8 mouse cellular contexts compared by ENCODE assay signal in genomic region chr7:84150361-84151000, GRCm38 (mm10). TPM values are rescaled to one million over a fixed set of nuclear protein-coding genes. Genes with fewer than 3 reads are reported as not detected.
DNase-seq lines count a peak whose midpoint lies in the region; ATAC-seq and TF ChIP-seq lines count a peak whose summit lies in the region.

No protein-coding gene starts in this region.

- peaks cover 11% of the 10 kb centered on the region for H3K4me1 ChIP-seq in testis, adult 2 months (ENCODE audit: control insufficient read depth, insufficient read depth, low read length)
- peaks cover 59% of the 10 kb centered on the region for H3K4me1 ChIP-seq in forebrain, embryonic 15.5 days
- H3K4me1 ChIP-seq in liver, embryonic 11.5 days (replicated peaks; ENCODE audit: control insufficient read depth, insufficient read depth, low read length), result peaks cover 35% of the 10 kb centered on the region
- H3K4me1 ChIP-seq in stomach, embryonic 16.5 days (ENCODE audit: control insufficient read depth, insufficient read depth, low read length), result peaks cover 40% of the 10 kb centered on the region

- TF ChIP-seq POLR2A in testis, adult 2 months (IDR thresholded peaks at IDR 0.05; ENCODE audit: control insufficient read depth, low read depth, low read length), result no peak

- 8% methylated on average over 13 of the region's 13 CpGs for WGBS in forebrain, embryonic 15.5 days
- WGBS in liver, embryonic 11.5 days, result 12% methylated on average over 13 of the region's 13 CpGs
- 8% methylated on average over 13 of the region's 13 CpGs for WGBS in stomach, embryonic 16.5 days

- TF ChIP-seq CTCF in testis, adult 2 months (IDR thresholded peaks at IDR 0.05; ENCODE audit: control insufficient read depth, insufficient read depth, insufficient replicate concordance, low read depth, low read length), result no peak

- peak overlapping the region; percentile 80 for H3K4me2 ChIP-seq in forebrain, embryonic 15.5 days (replicated peaks)
- peak overlapping the region; percentile 93 for H3K4me2 ChIP-seq in liver, embryonic 11.5 days
- H3K4me2 ChIP-seq in stomach, embryonic 16.5 days (ENCODE audit: low read depth, low read length), result peak overlapping the region; percentile 66

- H3K9ac ChIP-seq in forebrain, embryonic 15.5 days (replicated peaks), result peak overlapping the region; percentile 93
- peak overlapping the region; percentile 91 for H3K9ac ChIP-seq in liver, embryonic 11.5 days (ENCODE audit: low read depth, low read length)
- H3K9ac ChIP-seq in stomach, embryonic 16.5 days (ENCODE audit: low read length), result peak overlapping the region; percentile 95

- DNase-seq in testis, postnatal 14 days (ENCODE audit: low spot score), result no peak
- DNase-seq in liver, embryonic 11.5 days (ENCODE audit: low spot score), result no peak
- no peak for DNase-seq in frontal cortex, postnatal 14 days (ENCODE audit: low spot score in 2 of 2)
- no peak for DNase-seq in left cerebral cortex, adult 8-10 months (ENCODE audit: low spot score in 2 of 2)
- DNase-seq in left cerebral cortex, postnatal 36 days (ENCODE audit: low spot score in 2 of 2), result no peak

- H3K36me3 ChIP-seq in testis, adult 2 months (ENCODE audit: control insufficient read depth, insufficient read depth, low read length), result 0 out of 2 replicates have a peak, but pooled peaks cover 1% of the 10 kb centered on the region
- no peaks in the 10 kb centered on the region for H3K36me3 ChIP-seq in forebrain, embryonic 15.5 days
- H3K36me3 ChIP-seq in liver, embryonic 11.5 days (ENCODE audit: control insufficient read depth, insufficient read depth, low read length), result 0 out of 2 replicates have a peak, but pooled peaks cover 2% of the 10 kb centered on the region
- no peaks in the 10 kb centered on the region for H3K36me3 ChIP-seq in stomach, embryonic 16.5 days (ENCODE audit: control insufficient read depth, insufficient read depth, low read length)

- no peak for ATAC-seq in forebrain, embryonic 15.5 days (replicated peaks)
- 0 out of 2 replicates have a peak, but pooled peaks have one; percentile 15 for ATAC-seq in liver, embryonic 11.5 days (replicated peaks; ENCODE audit: low FRiP score)
- ATAC-seq in stomach, embryonic 16.5 days (ENCODE audit: insufficient read depth, low FRiP score), result no peak

- H3K27me3 ChIP-seq in testis, adult 2 months (ENCODE audit: control insufficient read depth, insufficient read depth, low read length), result no peaks in the 10 kb centered on the region
- H3K27me3 ChIP-seq in forebrain, embryonic 15.5 days, result no peaks in the 10 kb centered on the region
- H3K27me3 ChIP-seq in liver, embryonic 11.5 days (replicated peaks; ENCODE audit: control insufficient read depth, insufficient read depth, low read length), result no peaks in the 10 kb centered on the region
- H3K27me3 ChIP-seq in stomach, embryonic 16.5 days (ENCODE audit: control insufficient read depth, insufficient read depth, low read length), result no peaks in the 10 kb centered on the region

- peak overlapping the region; percentile 84 for H3K27ac ChIP-seq in testis, adult 2 months (ENCODE audit: control insufficient read depth, insufficient read depth, low read depth, low read length)
- no peak overlapping the region; the same call in 1 of the 2 replicates for H3K27ac ChIP-seq in forebrain, embryonic 15.5 days (replicated peaks)
- 0 out of 2 replicates have a peak overlapping the region, but pooled peaks have one; percentile 88 for H3K27ac ChIP-seq in liver, embryonic 11.5 days (ENCODE audit: low read depth, low read length)
- peak overlapping the region; percentile 85 for H3K27ac ChIP-seq in stomach, embryonic 16.5 days (ENCODE audit: low read length)

- no peaks in the 10 kb centered on the region for H3K9me3 ChIP-seq in forebrain, embryonic 15.5 days
- no peaks in the 10 kb centered on the region for H3K9me3 ChIP-seq in liver, embryonic 11.5 days (ENCODE audit: control insufficient read depth, low read length)
- no peaks in the 10 kb centered on the region for H3K9me3 ChIP-seq in stomach, embryonic 16.5 days (replicated peaks; ENCODE audit: control insufficient read depth, low read length)

- intact Hi-C loops in left cerebral cortex, postnatal 36 days (cut with DNase I), result loop anchor here (5.0 kb wide), 1 partner anchor 63 kb away; the partner anchor contains the start of gene Cemip

- H3K4me3 ChIP-seq in testis, adult 2 months (ENCODE audit: control insufficient read depth, low read depth, low read length), result peak overlapping the region; percentile 93
- peak overlapping the region; percentile 80 for H3K4me3 ChIP-seq in forebrain, embryonic 15.5 days
- H3K4me3 ChIP-seq in liver, embryonic 11.5 days (ENCODE audit: low read depth, low read length), result peak overlapping the region; percentile 92
- peak overlapping the region; percentile 65 for H3K4me3 ChIP-seq in stomach, embryonic 16.5 days (replicated peaks; ENCODE audit: low read length)

RNA-seq across cellular contexts. Expression of gene Abhd17c, which starts 1.2 kb away (rescaled TPM):
- polyA plus RNA-seq in testis, adult 2 months (2012; rRNA removed), result 16.2 and 19.4 TPM in 2 replicates
- polyA plus RNA-seq in forebrain, embryonic 15.5 days (2015; fragmentation: Nextera tagmentation; extraction: Ambion mirVana), result 74.2 and 84.1 TPM in 2 replicates
- polyA plus RNA-seq in liver, embryonic 11.5 days (2014; fragmentation: Nextera tagmentation; extraction: Ambion mirVana), result 41.3 and 45.7 TPM in 2 replicates
- polyA plus RNA-seq in stomach, embryonic 16.5 days (2015; fragmentation: Nextera tagmentation; extraction: Ambion mirVana), result 7.4 and 8.9 TPM in 2 replicates
- total RNA-seq in left cerebral cortex, adult 8-10 months (2022), result 10 to 100 TPM; 31.1 to 34.7 (median 32.1) TPM
- 10 to 100 TPM; 36.6 to 39.6 TPM for total RNA-seq in left cerebral cortex, postnatal 36 days (2021)
